Mouse (Mus musculus): ENCODE measurements around the gene Hsd3b1.

GRCm38 (mm10) chr3:98850262-98850661 lies 9.3 kb downstream of the Hsd3b1 start:
- no peak for TF ChIP-seq CTCF (IDR thresholded peaks at IDR 0.05; ENCODE audit: insufficient read depth, low read depth, low read length)
- no peak for TF ChIP-seq POLR2A (IDR thresholded peaks at IDR 0.05; ENCODE audit: insufficient read depth, low read depth, low read length)

Data from olfactory bulb, adult 2 months (tissue).